Mouse (Mus musculus) ES-Bruce4 (cell line): Measurements from ENCODE around the gene Cd47. TPM values are rescaled to one million over a fixed set of nuclear protein-coding genes. Genes with fewer than 3 reads are reported as not detected.
A peak's percentile ranks its signal among the peaks of the same experiment; 100 is the strongest.

Source experiments
- H3K27ac ChIP-seq: 2 replicates; pipeline ENCODE4 v1.5.1; 2012; ENCODE audit warnings: low read length, inconsistent platforms; ENCODE audit not compliant: insufficient read depth
- H3K27me3 ChIP-seq: 2 replicates; pipeline ENCODE4 v1.6.1; 2012; ENCODE audit warnings: mild to moderate bottlenecking, low read length, inconsistent platforms; ENCODE audit not compliant: control insufficient read depth, poor library complexity, insufficient read depth, severe bottlenecking
- H3K36me3 ChIP-seq: 2 replicates; pipeline ENCODE4 v1.6.1; 2012; ENCODE audit warnings: inconsistent platforms, mild to moderate bottlenecking, low read length, moderate library complexity; ENCODE audit not compliant: control insufficient read depth, poor library complexity, insufficient read depth, severe bottlenecking
- H3K4me1 ChIP-seq: one replicate; pipeline ENCODE4 v1.8.1; 2011; ENCODE audit warnings: low read length; ENCODE audit not compliant: control insufficient read depth, insufficient read depth
- H3K4me3 ChIP-seq: 2 replicates; pipeline ENCODE4 v1.5.1; 2011; ENCODE audit warnings: low read depth, mild to moderate bottlenecking, low read length
- H3K9ac ChIP-seq: 2 replicates; pipeline ENCODE4 v1.6.1; 2012; ENCODE audit warnings: low read depth, mild to moderate bottlenecking, inconsistent platforms; ENCODE audit not compliant: poor library complexity, severe bottlenecking
- H3K9me3 ChIP-seq: replicated peaks from 2 replicates; pipeline ENCODE4 v1.6.1; 2012; ENCODE audit warnings: mild to moderate bottlenecking, low read length, inconsistent platforms; ENCODE audit not compliant: control insufficient read depth, poor library complexity, insufficient read depth, severe bottlenecking
- CTCF ChIP-seq: IDR thresholded peaks from one replicate; pipeline ENCODE4 v1.8.1; 2011; ENCODE audit warnings: low read depth, low read length
- EP300 ChIP-seq: IDR thresholded peaks from 2 replicates; pipeline ENCODE4 v1.6.1; 2011; ENCODE audit warnings: low read depth, low read length; ENCODE audit not compliant: insufficient read depth
- POLR2A ChIP-seq: IDR thresholded peaks from one replicate; pipeline ENCODE4 v1.8.1; 2011; ENCODE audit warnings: low read length; ENCODE audit not compliant: insufficient read depth
- polyA plus RNA-seq: library from polyadenylated mRNA; stranded (reverse); fragments of >200 nt; gene quantifications from 2 replicates; pipeline ENCODE4 v1.2.4, GENCODE M21; 2011; ENCODE audit warnings: low read depth; ENCODE audit not compliant: missing spikeins, insufficient read depth, insufficient read length

Cd47 gene
- polyA plus RNA-seq, 1 experiment, result 11.0 TPM

- H3K4me1 ChIP-seq, result peaks cover 2% of the 10 kb centered on the region
- no peaks in the 10 kb centered on the region for H3K36me3 ChIP-seq
- H3K4me3 ChIP-seq, result no peak overlapping the region
- no peaks in the 10 kb centered on the region for H3K27me3 ChIP-seq
- no peak overlapping the region for H3K9ac ChIP-seq
- TF ChIP-seq POLR2A, result no peak
- no peak for TF ChIP-seq EP300
- TF ChIP-seq CTCF, result no peak
- no peaks in the 10 kb centered on the region for H3K9me3 ChIP-seq
- H3K27ac ChIP-seq, result no peak overlapping the region
These were observed 3.4 kb upstream of the Cd47 start for GRCm38 (mm10) chr16:49796954-49797353.

- no peak overlapping the region for H3K4me3 ChIP-seq
- H3K4me1 ChIP-seq, result peaks cover 2% of the 10 kb centered on the region
- no peak overlapping the region for H3K27ac ChIP-seq
- H3K27me3 ChIP-seq, result no peaks in the 10 kb centered on the region
- H3K9ac ChIP-seq, result no peak overlapping the region
- no peaks in the 10 kb centered on the region for H3K9me3 ChIP-seq
- no peaks in the 10 kb centered on the region for H3K36me3 ChIP-seq
- TF ChIP-seq CTCF, result no peak
- TF ChIP-seq EP300, result no peak
- TF ChIP-seq POLR2A, result no peak
These were observed 1.5 kb upstream of the Cd47 start for GRCm38 (mm10) chr16:49798790-49799189.

- H3K27ac ChIP-seq, result no peak overlapping the region
- H3K36me3 ChIP-seq, result no peaks in the 10 kb centered on the region
- H3K27me3 ChIP-seq, result no peaks in the 10 kb centered on the region
- H3K4me3 ChIP-seq, result no peak overlapping the region
- TF ChIP-seq EP300 (no peak), POLR2A (no peak), CTCF (no peak)
- no peaks in the 10 kb centered on the region for H3K9me3 ChIP-seq
- H3K4me1 ChIP-seq, result peaks cover 2% of the 10 kb centered on the region
- H3K9ac ChIP-seq, result no peak overlapping the region
These were observed 663 bp downstream of the Cd47 start for GRCm38 (mm10) chr16:49800996-49801395.

- H3K4me3 ChIP-seq, result no peak overlapping the region
- TF ChIP-seq EP300 (no peak), CTCF (no peak), POLR2A (no peak)
- H3K27ac ChIP-seq, result no peak overlapping the region
- H3K9me3 ChIP-seq, result no peaks in the 10 kb centered on the region
- no peaks in the 10 kb centered on the region for H3K36me3 ChIP-seq
- H3K4me1 ChIP-seq, result peaks cover 2% of the 10 kb centered on the region
- no peaks in the 10 kb centered on the region for H3K27me3 ChIP-seq
- no peak overlapping the region for H3K9ac ChIP-seq
These were observed 1.1 kb downstream of the Cd47 start for GRCm38 (mm10) chr16:49801399-49801798.

- Histone ChIP-seq H3K4me3 (no peak overlapping the region), H3K9ac (no peak overlapping the region), H3K9me3 (no peaks in the 10 kb centered on the region), H3K27ac (no peak overlapping the region), H3K27me3 (no peaks in the 10 kb centered on the region), H3K36me3 (no peaks in the 10 kb centered on the region), H3K4me1 (peaks cover 2% of the 10 kb centered on the region)
- TF ChIP-seq EP300, result no peak
- TF ChIP-seq CTCF, result no peak
- TF ChIP-seq POLR2A, result no peak
These were observed 2.7 kb downstream of the Cd47 start for GRCm38 (mm10) chr16:49802993-49803392.

GRCm38 (mm10) chr16:49803932-49804461 lies 3.7 kb downstream of the Cd47 start:
- Histone ChIP-seq H3K27me3 (no peaks in the 10 kb centered on the region), H3K9ac (no peak overlapping the region; the same call in 1 of the 2 replicates), H3K4me3 (peak overlapping the region; percentile 46), H3K4me1 (peaks cover 2% of the 10 kb centered on the region), H3K36me3 (no peaks in the 10 kb centered on the region), H3K27ac (peak overlapping the region; percentile 95), H3K9me3 (no peaks in the 10 kb centered on the region)
- TF ChIP-seq CTCF (no peak), EP300 (peak; percentile 82), POLR2A (no peak)
